Mouse (Mus musculus) frontal cortex, postnatal 36 days (tissue): ENCODE data around the gene Znhit3.
A peak's percentile ranks its signal among the peaks of the same experiment; 100 is the strongest.

Experiments used
- DNase-seq, 2 experiments: peaks; one replicate each; pipeline ENCODE4 v3.0.0; 2022; ENCODE audit warnings: low spot score in 2 of 2

Znhit3 gene

GRCm38 (mm10) chr11:84920981-84921380, 4.8 kb upstream of the Znhit3 start:
- DNase-seq: no peak

- DNase-seq: no peak
Observed at GRCm38 (mm10) chr11:84919951-84920350, 3.8 kb upstream of the Znhit3 start.

- DNase-seq: no peak
Observed at GRCm38 (mm10) chr11:84919276-84919675, 3.1 kb upstream of the Znhit3 start.

GRCm38 (mm10) chr11:84918425-84918824, 2.3 kb upstream of the Znhit3 start:
- DNase-seq: peak; percentile 83 to 89

GRCm38 (mm10) chr11:84916703-84917300, 636 bp upstream of the Znhit3 start:
- DNase-seq: no peak

- no peak for DNase-seq
Observed at GRCm38 (mm10) chr11:84914673-84915072, 1.5 kb downstream of the Znhit3 start.

- no peak for DNase-seq
Observed at GRCm38 (mm10) chr11:84910411-84910810, 5.8 kb downstream of the Znhit3 start.

GRCm38 (mm10) chr11:84908480-84908879, 7.7 kb downstream of the Znhit3 start:
- DNase-seq: peak in 1 of 2 experiments; percentile 43

- no peak for DNase-seq
Observed at GRCm38 (mm10) chr11:84907081-84907480, 9.1 kb downstream of the Znhit3 start.

- DNase-seq: peak; percentile 57 to 61
Observed at GRCm38 (mm10) chr11:84904597-84905144, 11.5 kb downstream of the Znhit3 start.

- no peak for DNase-seq
Observed at GRCm38 (mm10) chr11:84893113-84893512, 23.1 kb downstream of the Znhit3 start.

- DNase-seq: no peak
Observed at GRCm38 (mm10) chr11:84891705-84892104, 24.5 kb downstream of the Znhit3 start.

GRCm38 (mm10) chr11:84889492-84889891, 26.7 kb downstream of the Znhit3 start:
- no peak for DNase-seq

- DNase-seq: no peak
Observed at GRCm38 (mm10) chr11:84888025-84888424, 28.1 kb downstream of the Znhit3 start.

GRCm38 (mm10) chr11:84886767-84887511, 29.2 kb downstream of the Znhit3 start:
- DNase-seq: no peak

GRCm38 (mm10) chr11:84886236-84886635, 29.9 kb downstream of the Znhit3 start:
- no peak for DNase-seq

GRCm38 (mm10) chr11:84885238-84885637, 30.9 kb downstream of the Znhit3 start:
- no peak for DNase-seq

- DNase-seq: no peak
Observed at GRCm38 (mm10) chr11:84882346-84882745, 33.8 kb downstream of the Znhit3 start.

- no peak for DNase-seq
Observed at GRCm38 (mm10) chr11:84880971-84881370, 35.2 kb downstream of the Znhit3 start.

GRCm38 (mm10) chr11:84880465-84880961, 35.7 kb downstream of the Znhit3 start:
- DNase-seq: no peak

GRCm38 (mm10) chr11:84879772-84880464, 36.2 kb downstream of the Znhit3 start, which contains the start of the genes Myo19 and Pigw:
Gene Myo19, plus strand, starts transcription at chr11:84880148.
Gene Pigw, minus strand, starts transcription at chr11:84880285.
- DNase-seq: peak; percentile 75 to 78
